Mouse (Mus musculus): Measurements from ENCODE around the gene Zkscan7. TPM values are rescaled to one million over a fixed set of nuclear protein-coding genes. Genes with fewer than 3 reads are reported as not detected.
"Not testable (repeated sequence)": the region's sequence is repeated elsewhere in the genome, so short reads cannot be mapped to it uniquely, and the experiment has no call there.

Gene Zkscan7
- total RNA-seq (2021), result 1 to 10 TPM; 5.0 to 6.1 TPM

DNA sequence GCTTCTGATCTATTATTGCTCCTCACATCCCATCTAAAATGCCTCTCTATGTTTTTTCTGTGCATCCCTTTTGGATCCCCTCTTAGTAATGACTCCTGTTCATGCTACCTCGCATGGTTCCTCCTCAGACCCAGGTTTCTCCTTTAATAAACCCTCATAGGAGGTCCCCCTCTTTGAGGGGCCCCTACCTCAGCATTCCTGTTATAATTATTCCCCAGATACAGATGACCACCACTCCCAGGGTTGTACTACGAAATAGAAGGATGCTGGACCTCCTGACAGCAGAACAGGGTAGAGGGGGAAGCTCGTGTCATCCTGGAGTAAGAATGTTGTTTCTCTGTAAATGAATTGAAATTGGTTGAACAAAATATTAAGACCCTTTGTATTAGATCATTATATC lies at the start of gene Zkscan7:
TSS of gene Zkscan7 (plus strand) at position 301 of the 400 bp plus-strand sequence.
- DNase-seq (ENCODE audit: low spot score), result no peak
- intact Hi-C loops (cut with DNase I), result loop anchor here (1.0 to 10.0 kb wide), 3 partner anchors 18 to 151 kb away; partner anchors contain the start of genes 1110059G10Rik and Kif15

DNA sequence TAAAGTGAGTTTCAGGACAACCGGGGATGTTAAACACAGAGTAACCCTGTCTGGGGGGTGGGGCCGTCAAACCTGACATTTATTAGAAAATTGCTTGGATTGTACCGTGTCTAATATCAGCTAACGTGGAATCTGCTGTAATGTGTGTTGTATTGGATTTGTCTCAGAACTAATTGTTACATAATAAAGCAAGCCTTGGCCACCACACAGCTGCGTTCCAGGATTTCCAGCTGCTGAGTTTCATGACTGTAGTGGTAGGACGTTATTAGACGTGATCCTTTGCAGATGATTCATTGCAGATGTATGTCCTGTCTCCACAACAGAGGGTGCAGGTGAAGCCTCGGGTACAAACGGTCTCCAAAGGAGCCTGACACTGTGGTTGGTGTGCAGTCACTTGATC lies 49.4 kb upstream of the Zkscan7 start:
- DNase-seq (ENCODE audit: low spot score), result no peak
- intact Hi-C loops (cut with DNase I), result loop anchor here (10.0 kb wide), 1 partner anchor 101 kb away; no protein-coding TSS in a partner anchor

DNA sequence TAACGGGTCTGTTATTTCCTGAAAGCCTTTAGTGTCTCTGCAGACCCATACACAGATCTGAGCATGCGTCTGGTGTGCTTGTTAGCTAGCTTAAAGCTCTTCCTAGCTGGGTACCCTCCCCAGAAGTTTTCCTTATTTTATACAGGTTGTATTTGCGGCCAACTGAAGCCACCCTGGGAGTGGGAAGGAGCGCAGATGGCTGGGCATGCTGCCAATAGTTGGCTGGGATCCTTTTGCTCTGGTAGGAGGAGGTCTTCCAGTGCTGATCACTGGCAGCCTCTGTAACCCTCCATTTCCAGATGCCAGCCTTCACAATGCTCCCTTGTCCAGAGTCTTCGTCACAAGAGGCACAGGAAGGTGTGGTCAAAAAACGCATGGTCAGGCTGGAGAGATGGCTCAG lies 48.7 kb upstream of the Zkscan7 start:
- intact Hi-C loops (cut with DNase I), result loop anchor here (10.0 kb wide), 1 partner anchor 102 kb away; no protein-coding TSS in a partner anchor
- no peak for DNase-seq (ENCODE audit: low spot score)

DNA sequence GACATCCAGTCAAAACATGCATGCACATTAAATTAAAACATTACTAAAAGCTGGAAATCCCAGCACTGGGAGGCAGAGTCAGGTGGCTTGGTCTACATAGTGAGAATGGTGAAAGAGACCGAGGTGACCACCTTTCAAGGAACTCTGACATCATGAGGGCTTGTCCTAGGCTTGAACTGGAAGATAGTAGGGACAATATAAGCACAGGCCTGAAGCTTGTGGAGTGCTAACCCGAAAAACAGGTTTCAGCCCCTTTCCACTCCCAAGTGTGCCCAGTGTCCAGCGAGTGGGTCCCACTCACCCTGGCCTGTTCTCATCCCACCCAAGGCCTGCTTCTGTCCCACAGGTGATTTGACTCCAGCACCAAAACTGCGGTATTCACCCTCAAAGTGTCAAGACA lies 48.3 kb upstream of the Zkscan7 start:
- no peak for DNase-seq (ENCODE audit: low spot score)
- intact Hi-C loops (cut with DNase I), result loop anchor here (10.0 kb wide), 1 partner anchor 102 kb away; no protein-coding TSS in a partner anchor

DNA sequence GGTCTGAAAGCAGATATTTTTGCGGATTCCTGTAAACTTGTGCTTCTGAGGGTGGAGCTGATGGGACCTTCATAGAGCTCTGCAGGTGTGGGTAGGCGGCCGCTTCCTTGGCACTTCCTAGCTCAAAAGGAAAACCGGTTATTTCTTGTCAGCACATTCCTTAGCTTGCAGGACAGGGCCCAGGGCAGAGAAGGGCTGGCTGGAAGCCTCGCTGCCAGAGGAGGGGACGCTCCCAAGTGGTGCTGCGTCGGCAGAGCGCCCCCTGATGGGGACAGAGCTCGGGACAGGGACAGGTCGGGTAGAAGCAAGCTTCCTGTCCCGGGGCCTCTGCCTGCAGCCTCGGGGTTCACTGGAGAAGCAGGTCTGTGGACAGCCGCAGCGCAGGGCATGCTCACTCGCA lies 47.8 kb upstream of the Zkscan7 start:
- intact Hi-C loops (cut with DNase I), result loop anchor here (10.0 kb wide), 1 partner anchor 103 kb away; no protein-coding TSS in a partner anchor
- DNase-seq (ENCODE audit: low spot score), result no peak

DNA sequence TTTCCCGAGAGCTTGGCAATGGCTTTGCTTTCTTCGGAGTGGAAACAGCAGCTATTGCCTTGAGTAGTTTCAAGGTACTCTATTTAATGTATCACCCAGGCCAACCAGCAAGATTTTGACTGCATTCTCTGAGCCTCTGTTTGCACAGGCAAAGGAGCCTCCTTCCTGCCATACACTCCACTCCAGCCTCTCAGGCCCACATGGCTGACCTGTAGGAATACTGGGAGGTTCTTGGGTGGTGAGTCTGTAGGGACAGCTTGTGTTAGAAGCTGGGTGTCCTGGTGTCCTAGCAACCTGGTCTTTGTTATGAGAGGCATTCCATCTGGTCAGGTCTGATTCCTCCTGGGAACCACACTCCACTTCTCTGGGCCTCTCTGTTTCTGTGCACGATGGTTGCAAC lies 41.7 kb upstream of the Zkscan7 start, which contains the start of gene Gm35549:
TSS of gene Gm35549 (minus strand) at position 276 of the 400 bp plus-strand sequence.
- no peak for DNase-seq (ENCODE audit: low spot score)
- intact Hi-C loops (cut with DNase I), result no loop called here

DNA sequence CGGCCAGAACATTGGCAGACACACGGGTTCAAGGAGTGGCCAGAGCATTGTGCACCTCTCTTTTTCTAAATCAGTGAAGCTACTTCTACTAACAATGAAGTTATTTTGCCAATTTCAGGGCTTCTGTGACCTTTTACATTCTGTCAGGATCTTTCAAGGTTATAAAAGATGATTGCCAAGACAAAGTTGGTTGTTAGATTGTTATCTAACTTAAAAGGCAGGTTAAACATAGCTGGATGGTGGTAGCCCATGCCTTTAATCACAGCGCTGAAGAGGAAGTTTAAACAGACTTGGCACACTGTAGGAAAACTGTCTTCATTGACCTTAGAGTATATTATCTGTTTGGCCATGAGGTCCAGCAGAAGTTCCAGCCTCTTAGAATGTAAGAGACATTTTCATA lies 39.9 kb upstream of the Zkscan7 start:
- intact Hi-C loops (cut with DNase I), result no loop called here
- DNase-seq (ENCODE audit: low spot score), result no peak

DNA sequence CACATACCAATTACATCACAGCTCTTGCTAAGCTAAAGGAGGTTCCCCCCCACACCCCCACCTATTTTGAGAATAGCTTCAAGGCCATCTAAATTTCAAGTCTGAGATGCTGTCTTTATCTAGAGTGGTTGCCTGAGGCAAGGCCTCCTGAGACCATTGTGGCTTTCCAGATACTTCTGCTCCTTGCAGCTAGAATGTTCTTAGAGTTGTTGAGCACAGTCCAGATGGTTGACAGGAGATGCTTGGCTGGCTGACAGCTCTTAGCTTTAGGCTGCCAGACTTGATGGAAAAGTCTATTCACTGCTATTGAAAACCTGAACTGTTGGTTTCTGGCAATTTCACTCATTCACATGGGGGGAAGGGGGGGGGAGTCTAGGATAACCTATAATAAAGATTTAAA lies 39.3 kb upstream of the Zkscan7 start:
- intact Hi-C loops (cut with DNase I), result no loop called here
- peak; percentile 53 for DNase-seq (ENCODE audit: low spot score)

DNA sequence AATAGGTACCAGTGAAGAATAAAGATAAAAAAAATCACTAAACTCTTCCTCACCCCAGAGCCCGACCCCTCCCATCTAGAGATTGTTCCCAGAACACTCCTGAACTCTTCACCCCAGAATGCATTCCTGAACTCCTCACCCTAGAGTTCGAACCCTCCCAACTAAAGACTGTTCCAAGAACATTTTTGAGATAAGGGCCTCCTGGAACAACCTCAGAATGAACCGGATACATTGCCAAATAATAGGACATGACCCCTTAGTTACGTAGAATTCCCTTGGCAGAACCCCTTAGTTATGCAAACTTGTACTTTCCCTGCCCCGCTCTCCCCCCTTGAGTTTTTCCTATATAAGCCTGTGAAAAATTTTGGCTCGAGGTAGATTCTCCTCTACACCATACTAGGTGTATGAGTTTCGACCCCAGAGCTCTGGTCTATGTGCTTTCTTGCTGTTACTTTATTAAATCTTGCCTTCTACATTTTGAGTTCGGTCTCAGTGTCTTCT lies 37.6 kb upstream of the Zkscan7 start:
- intact Hi-C loops (cut with DNase I); DNase-seq (ENCODE audit: low spot score): not testable (repeated sequence)

DNA sequence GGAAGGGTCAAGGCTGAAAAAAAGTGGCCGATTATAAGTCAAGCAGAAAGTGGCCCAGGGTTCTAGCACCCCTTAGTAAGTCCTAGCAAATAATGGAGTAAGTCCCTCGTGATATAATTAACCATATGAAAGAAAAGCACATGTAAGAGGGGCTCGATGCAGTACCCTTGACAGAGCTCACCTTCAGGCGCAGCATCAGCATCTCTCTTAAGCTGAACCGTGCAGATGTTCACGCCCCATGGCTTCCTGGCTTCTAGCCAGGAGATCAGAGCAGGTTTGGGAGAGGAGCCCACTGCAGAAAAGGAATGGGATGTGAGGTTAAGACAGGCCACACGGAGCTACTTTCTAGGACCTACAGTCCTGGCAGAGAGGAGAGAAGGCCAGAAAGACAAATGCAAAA lies 31.0 kb upstream of the Zkscan7 start:
- no peak for DNase-seq (ENCODE audit: low spot score)
- intact Hi-C loops (cut with DNase I), result no loop called here

DNA sequence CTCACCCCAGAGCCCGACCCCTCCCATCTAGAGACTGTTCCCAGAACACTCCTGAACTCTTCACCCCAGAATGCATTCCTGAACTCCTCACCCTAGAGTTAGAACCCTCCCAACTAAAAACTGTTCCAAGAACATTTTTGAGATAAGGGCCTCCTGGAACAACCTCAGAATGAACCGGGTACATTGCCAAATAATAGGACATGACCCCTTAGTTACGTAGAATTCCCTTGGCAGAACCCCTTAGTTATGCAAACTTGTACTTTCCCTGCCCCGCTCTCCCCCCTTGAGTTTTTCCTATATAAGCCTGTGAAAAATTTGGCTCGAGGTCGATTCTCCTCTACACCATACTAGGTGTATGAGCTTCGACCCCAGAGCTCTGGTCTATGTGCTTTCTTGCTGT lies 30.3 kb upstream of the Zkscan7 start:
- intact Hi-C loops (cut with DNase I); DNase-seq (ENCODE audit: low spot score): not testable (repeated sequence)

DNA sequence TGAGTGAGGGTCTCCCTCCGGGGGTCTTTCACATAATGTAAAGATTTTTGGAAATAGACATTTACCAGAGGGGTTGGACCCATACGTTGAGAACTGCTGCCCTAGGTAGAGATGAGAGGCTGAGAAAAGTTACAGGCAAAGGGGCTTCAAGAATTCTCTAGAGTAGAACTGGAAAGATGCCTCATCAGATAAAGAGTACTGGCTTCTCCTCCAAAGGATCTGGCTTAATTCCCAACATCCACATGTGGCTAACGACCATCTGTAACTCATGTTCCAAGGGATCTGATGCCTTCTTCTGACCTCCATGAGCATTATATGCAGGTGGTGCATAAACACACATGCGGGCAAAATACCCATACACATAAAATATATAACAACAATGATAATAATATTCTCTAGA lies 29.9 kb upstream of the Zkscan7 start:
- DNase-seq (ENCODE audit: low spot score), result no peak
- intact Hi-C loops (cut with DNase I), result no loop called here

DNA sequence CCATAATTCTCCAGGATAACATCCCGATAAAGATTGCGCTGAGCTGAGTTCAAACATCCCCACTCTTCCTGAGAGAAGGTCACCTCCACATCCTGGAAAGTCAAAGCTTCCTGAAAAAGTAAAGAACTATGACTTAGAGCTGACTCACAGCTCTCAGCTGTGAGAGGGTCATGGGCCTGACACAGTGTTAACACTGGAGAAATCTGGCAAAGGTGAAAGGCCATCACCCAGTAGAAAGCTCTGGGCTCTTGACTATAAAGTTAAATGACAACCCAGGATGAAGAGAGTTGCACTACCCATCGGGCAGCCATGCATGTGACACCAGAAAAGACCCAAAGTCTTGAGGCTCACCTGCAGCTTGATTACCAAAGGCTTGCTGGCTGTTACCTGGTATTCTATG lies 28.8 kb upstream of the Zkscan7 start:
- intact Hi-C loops (cut with DNase I), result no loop called here
- no peak for DNase-seq (ENCODE audit: low spot score)

DNA sequence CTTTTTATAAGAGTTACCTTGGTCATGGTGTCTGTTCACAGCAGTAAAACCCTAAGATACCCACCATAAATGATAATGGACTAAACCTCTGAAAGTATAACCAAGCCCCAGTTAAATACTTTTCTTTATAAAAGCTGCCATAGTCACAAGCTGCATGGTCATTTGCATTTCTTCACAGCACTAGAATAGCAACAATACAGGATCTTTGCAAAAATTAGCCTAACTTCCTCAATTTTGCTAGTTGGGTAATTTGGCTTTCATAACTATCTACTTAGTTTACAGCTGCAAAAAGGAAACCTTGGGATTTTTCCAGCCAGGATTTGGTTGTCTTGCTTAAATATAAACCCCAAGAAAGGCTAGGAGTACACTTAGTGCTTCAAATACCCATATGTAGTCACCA lies 24.7 kb upstream of the Zkscan7 start:
- intact Hi-C loops (cut with DNase I), result loop anchor here (5.0 kb wide), 1 partner anchor 53 kb away; the partner anchor contains the start of gene Tcaim
- DNase-seq (ENCODE audit: low spot score), result no peak

DNA sequence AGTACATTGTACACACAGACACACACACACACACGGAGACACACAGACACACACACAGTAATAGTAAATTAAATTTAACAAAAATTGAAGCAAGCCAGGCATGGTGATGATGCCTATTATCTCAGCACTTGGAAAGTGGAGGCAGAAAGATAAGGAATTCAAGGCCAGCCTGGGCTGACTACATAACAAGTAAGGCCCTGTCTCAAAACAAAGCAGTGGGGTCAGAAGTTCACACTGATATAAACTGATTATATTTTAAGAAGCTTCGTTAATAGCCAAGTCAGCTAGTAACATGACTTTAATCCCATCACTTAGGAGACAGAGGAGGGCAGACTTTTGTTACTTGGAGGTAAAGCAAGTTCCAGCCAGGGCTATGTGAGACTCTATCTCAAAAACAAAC lies 21.8 kb upstream of the Zkscan7 start:
- intact Hi-C loops (cut with DNase I), result loop anchor here (5.0 kb wide), 1 partner anchor 56 kb away; the partner anchor contains the start of gene Tcaim
- DNase-seq (ENCODE audit: low spot score), result no peak

DNA sequence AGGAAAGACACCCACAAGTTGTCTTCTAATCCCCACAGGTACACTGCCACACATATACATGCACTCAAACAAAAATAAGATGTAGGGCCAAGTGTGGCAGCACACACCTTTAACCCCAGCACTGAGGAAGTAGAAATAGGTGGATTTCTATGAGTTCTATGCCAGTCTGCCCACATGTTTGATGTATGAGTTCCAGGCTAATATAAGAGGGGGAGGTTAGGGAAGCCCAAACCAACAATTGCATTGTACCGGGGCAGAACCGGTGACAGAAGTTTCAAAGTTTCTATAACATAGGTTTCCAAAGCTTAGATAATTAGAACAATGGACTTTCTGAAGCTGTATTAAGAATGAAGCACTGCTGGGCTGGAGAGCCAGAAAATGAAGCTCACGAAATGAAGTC lies 20.6 kb upstream of the Zkscan7 start:
- intact Hi-C loops (cut with DNase I), result loop anchor here (5.0 kb wide), 3 partner anchors 58 to 157 kb away; partner anchors contain the start of genes 1110059G10Rik, Kif15, Tcaim and Tmem42
- DNase-seq (ENCODE audit: low spot score), result no peak

DNA sequence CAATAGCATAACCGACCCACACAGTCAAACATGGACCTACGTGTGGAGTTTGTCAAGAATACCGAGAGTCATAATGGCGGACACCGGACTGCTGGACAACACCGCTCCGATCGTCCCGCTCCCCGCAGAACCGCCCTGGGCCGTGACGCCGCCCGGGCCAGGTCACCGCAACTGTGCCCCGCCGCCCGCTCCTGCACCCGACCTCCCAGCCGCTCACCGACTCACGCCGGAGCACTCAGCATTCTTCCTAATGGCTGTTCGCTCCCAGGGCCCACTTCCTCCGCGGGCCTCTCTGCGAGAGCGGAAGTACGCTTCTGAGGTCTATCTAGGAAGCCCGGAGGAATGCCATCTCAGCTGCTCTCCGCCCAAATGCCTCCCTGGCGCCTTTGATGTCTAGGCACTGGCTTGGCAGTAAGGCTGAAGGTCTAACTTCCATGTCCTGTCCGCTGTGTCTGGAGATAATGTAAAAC lies 19.8 kb upstream of the Zkscan7 start, which contains the start of gene Zfp445:
TSS of gene Zfp445 (minus strand) at position 310 of the 470 bp plus-strand sequence.
- peak; percentile 62 for DNase-seq (ENCODE audit: low spot score)
- intact Hi-C loops (cut with DNase I), result loop anchor here (5.0 kb wide), 2 partner anchors 87 to 157 kb away; partner anchors contain the start of genes 1110059G10Rik, Kif15 and Tmem42

DNA sequence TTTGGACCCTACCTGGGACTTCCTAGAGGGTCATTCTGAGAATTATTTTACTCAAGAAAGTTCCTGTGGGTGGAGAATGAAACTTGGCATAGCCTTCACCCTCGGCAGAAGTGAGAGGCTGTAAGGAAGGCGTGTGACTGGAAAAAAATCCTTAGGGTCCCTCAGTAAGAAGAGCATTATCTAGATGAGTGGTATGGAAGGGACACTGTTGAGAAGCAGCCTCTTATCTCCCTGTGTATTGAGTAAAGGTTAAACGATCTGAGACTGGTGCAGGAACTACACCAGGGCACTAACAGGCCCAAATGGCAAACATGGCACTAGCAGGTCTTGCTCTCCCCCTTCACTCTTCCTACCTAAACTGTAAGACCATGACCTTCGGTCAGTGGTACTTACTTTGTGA lies 19.3 kb upstream of the Zkscan7 start:
- intact Hi-C loops (cut with DNase I), result loop anchor here (5.0 kb wide), 2 partner anchors 86 to 156 kb away; partner anchors contain the start of genes 1110059G10Rik, Kif15 and Tmem42
- no peak for DNase-seq (ENCODE audit: low spot score)

DNA sequence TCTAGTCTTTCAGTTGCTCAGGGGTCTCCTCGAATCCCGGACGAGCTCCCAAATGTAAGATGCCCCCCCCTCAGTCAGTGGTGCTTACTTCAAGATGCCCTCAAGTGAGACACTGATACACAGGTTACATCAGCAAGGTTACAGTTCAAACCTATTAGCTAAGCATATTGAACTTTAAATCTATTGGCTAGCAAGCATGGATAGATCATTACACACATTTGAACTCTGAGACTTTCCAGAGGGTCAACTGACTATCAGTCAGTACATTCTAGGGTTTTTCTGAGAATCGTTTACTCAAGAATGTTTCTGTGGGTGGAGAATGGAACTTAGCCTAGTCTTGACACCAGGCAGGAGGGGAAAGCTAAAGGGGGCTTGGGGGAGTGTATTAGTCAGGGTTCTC lies 12.9 kb upstream of the Zkscan7 start:
- intact Hi-C loops (cut with DNase I), result no loop called here
- DNase-seq (ENCODE audit: low spot score), result no peak

DNA sequence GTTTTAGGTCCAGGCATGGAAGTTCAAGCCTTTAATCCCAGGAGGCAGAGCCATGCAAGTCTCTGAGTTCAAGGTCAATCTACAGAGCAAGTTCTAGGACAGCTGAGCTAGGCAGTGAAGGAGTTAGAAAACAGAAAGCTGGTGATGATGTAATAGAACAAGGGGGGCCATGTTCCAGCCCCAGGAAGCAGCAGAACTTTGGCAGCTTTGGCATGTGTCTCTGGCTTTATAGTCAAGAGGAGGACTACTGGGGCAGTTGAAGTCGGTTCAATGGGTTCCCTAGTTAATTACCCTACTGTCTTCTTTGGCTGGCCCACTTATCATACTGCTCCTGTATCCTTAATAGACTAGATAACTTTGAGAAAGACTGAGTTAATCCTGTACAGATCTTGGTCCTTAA lies 10.8 kb upstream of the Zkscan7 start:
- intact Hi-C loops (cut with DNase I), result no loop called here
- no peak for DNase-seq (ENCODE audit: low spot score)

DNA sequence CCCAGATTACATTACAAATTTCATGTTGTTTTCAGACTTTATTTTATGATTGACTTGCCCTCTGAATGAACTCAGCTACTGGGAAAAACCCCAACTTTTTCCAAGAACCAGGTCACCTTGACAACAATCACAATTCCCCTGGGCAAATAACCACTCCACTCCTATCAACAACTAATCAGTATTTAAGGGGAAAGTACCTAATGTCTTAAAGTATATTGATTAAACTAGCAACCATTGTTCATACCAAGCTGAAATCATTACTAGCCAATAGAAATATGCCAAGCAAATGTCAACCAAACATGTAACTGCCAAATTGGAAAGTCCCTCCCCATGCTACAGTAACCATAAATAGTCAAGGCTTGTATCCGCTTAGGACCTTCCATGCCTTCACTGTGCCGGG lies 10.3 kb upstream of the Zkscan7 start:
- intact Hi-C loops (cut with DNase I), result no loop called here
- DNase-seq (ENCODE audit: low spot score), result no peak

All from heart, postnatal 25 days (tissue).